Mouse (Mus musculus) embryonic facial prominence, embryonic 10.5 days (tissue): ENCODE data around the gene Il1rl2. TPM values are rescaled to one million over a fixed set of nuclear protein-coding genes. Genes with fewer than 3 reads are reported as not detected.
A peak's percentile ranks its signal among the peaks of the same experiment; 100 is the strongest.

Experiments used
- DNase-seq: peaks from one replicate; pipeline ENCODE4 v3.0.0-alpha.2; 2017; ENCODE audit warnings: low spot score
- H3K27ac ChIP-seq: fragments of 300-500 bp; sonication (generic); replicated peaks from 2 replicates; pipeline ENCODE4 v1.5.1; 2016; ENCODE audit warnings: mild to moderate bottlenecking
- H3K27me3 ChIP-seq: fragments of 300-500 bp; sonication (generic); replicated peaks from 2 replicates; pipeline ENCODE4 v1.6.1; 2016; ENCODE audit warnings: low read depth, mild to moderate bottlenecking; ENCODE audit not compliant: poor library complexity, severe bottlenecking
- H3K36me3 ChIP-seq: fragments of 300-500 bp; sonication (generic); replicated peaks from 2 replicates; pipeline ENCODE4 v1.6.1; 2016; ENCODE audit warnings: mild to moderate bottlenecking, moderate library complexity
- H3K4me1 ChIP-seq: fragments of 300-500 bp; sonication (generic); 2 replicates; pipeline ENCODE4 v1.6.1; 2016
- H3K4me3 ChIP-seq: fragments of 300-500 bp; sonication (generic); 2 replicates; pipeline ENCODE4 v1.5.1; 2016; ENCODE audit warnings: mild to moderate bottlenecking, moderate library complexity
- H3K9me3 ChIP-seq: fragments of 300-500 bp; sonication (generic); 2 replicates; pipeline ENCODE4 v1.6.1; 2016; ENCODE audit warnings: mild to moderate bottlenecking
- WGBS: fragments of 180-500 bp; shearing (Covaris S2); methylation state at CpG from one replicate; pipeline ENCODE4 v1.1.7; 2016; 5-methylcytosine and 5-hydroxymethylcytosine counted together
- polyA plus RNA-seq: library from polyadenylated mRNA; unstranded; fragments of >200 nt; fragmentation: Nextera tagmentation; extraction: Ambion mirVana; gene quantifications from 2 replicates; pipeline ENCODE4 v1.2.1, GENCODE M21; 2016

The Il1rl2 gene
- polyA plus RNA-seq, 1 experiment from 2014 or later = 2.1 TPM

DNA sequence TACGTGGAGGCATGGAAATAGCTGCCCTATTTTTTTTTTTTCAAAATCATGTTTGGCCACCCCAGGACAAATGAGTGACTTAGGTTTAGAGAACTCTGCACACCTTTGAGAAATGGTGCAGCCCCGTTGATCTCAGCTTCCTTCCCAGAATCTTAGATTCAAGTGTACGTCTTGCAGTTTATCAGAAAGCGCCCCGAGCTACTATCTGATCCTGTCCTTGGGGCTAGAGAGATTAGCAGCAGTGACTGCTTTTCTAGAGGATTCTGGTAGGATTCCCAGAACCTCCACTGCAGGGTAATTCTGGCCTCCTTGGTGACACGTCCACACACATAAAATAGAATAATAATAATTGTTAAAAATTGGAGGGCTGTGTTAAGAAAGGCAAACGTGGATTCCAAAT lies 36.6 kb downstream of the Il1rl2 start:
- Histone ChIP-seq H3K27ac (no peak overlapping the region), H3K27me3 (no peaks in the 10 kb centered on the region), H3K9me3 (no peaks in the 10 kb centered on the region), H3K4me1 (peaks cover 29% of the 10 kb centered on the region), H3K4me3 (no peak overlapping the region), H3K36me3 (no peaks in the 10 kb centered on the region)
- 78% methylated on average over 7 of the region's 7 CpGs for WGBS
- DNase-seq = no peak

GRCm38 (mm10) chr1:40361596-40361995 lies 37.2 kb downstream of the Il1rl2 start:
- H3K27me3 ChIP-seq = no peaks in the 10 kb centered on the region
- H3K9me3 ChIP-seq = no peaks in the 10 kb centered on the region
- DNase-seq = no peak
- H3K4me1 ChIP-seq = peaks cover 29% of the 10 kb centered on the region
- H3K4me3 ChIP-seq = no peak overlapping the region
- H3K27ac ChIP-seq = no peak overlapping the region
- no peaks in the 10 kb centered on the region for H3K36me3 ChIP-seq
- 58% methylated on average over 1 of the region's 1 CpGs for WGBS

DNA sequence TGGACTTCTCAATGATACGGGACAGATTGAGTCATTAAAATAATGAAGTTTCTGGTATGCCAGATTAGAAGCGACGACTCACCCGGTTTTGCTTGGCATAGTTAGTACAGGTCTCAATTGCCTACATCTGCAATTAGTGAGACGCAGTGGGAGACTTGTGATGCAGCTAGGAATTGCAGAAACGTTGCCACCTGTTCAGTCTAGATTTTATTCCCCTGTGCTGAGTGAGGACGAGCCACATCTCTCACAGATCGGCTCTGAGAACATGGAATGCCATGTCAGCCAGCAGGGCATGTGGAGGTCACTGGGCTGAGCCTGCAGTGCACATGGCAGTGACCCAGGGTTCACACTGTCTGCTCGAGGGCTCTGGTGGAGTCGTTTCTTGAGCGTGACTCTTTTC lies 38.4 kb downstream of the Il1rl2 start:
- Histone ChIP-seq H3K9me3 (no peaks in the 10 kb centered on the region), H3K27me3 (no peaks in the 10 kb centered on the region), H3K27ac (no peak overlapping the region), H3K36me3 (no peaks in the 10 kb centered on the region), H3K4me1 (peaks cover 23% of the 10 kb centered on the region), H3K4me3 (no peak overlapping the region)
- no peak for DNase-seq
- 74% methylated on average over 11 of the region's 11 CpGs for WGBS

GRCm38 (mm10) chr1:40372951-40373350 lies 48.5 kb downstream of the Il1rl2 start:
- Histone ChIP-seq H3K27me3 (no peaks in the 10 kb centered on the region), H3K27ac (no peak overlapping the region), H3K4me3 (no peak overlapping the region), H3K9me3 (no peaks in the 10 kb centered on the region), H3K36me3 (no peaks in the 10 kb centered on the region), H3K4me1 (peaks cover 15% of the 10 kb centered on the region)
- no peak for DNase-seq
- WGBS = 77% methylated on average over 3 of the region's 3 CpGs

- DNase-seq = no peak
- Histone ChIP-seq H3K4me3 (no peak overlapping the region), H3K36me3 (no peaks in the 10 kb centered on the region), H3K4me1 (peaks cover 15% of the 10 kb centered on the region), H3K27me3 (no peaks in the 10 kb centered on the region), H3K9me3 (no peaks in the 10 kb centered on the region), H3K27ac (no peak overlapping the region)
- 78% methylated on average over 4 of the region's 4 CpGs for WGBS
These were observed 50.7 kb downstream of the Il1rl2 start for GRCm38 (mm10) chr1:40375148-40375547.

- no peaks in the 10 kb centered on the region for H3K27me3 ChIP-seq
- DNase-seq = peak; percentile 30
- 62% methylated on average over 7 of the region's 7 CpGs for WGBS
These were observed 52.3 kb downstream of the Il1rl2 start for GRCm38 (mm10) chr1:40376745-40377144.

DNA sequence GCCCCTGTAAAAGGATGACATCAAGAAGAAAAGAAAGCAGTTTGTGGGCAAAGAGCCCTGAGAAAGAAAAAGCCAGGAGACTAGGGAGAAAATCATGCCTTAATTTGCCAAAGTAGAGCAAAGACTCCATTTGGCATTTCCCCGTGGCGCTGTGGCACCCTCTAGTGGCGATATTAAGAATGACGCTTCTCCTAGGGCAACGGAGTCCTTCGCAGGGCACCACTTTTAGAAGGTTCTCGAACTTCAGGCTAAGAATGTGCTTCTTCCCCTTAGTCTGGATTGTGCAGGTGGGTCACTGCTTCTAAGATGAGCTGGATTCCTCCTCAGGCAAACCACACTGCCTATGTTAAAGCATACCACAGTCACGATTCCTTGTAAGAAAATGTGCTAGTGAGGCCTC lies 54.4 kb downstream of the Il1rl2 start:
- H3K27ac ChIP-seq = no peak overlapping the region
- H3K4me1 ChIP-seq = peaks cover 15% of the 10 kb centered on the region
- no peaks in the 10 kb centered on the region for H3K36me3 ChIP-seq
- DNase-seq = peak; percentile 77
- H3K4me3 ChIP-seq = no peak overlapping the region
- H3K27me3 ChIP-seq = no peaks in the 10 kb centered on the region
- 16% methylated on average over 8 of the region's 8 CpGs for WGBS
- H3K9me3 ChIP-seq = no peaks in the 10 kb centered on the region

More at GRCm38 (mm10) chr1:40376745-40377144, 52.3 kb downstream of the Il1rl2 start:
- no peak overlapping the region for H3K27ac ChIP-seq
- H3K36me3 ChIP-seq = no peaks in the 10 kb centered on the region
- H3K4me3 ChIP-seq = no peak overlapping the region
- H3K9me3 ChIP-seq = no peaks in the 10 kb centered on the region
- peaks cover 15% of the 10 kb centered on the region for H3K4me1 ChIP-seq

- Histone ChIP-seq H3K9me3 (no peaks in the 10 kb centered on the region), H3K27me3 (no peaks in the 10 kb centered on the region), H3K27ac (no peak overlapping the region), H3K36me3 (no peaks in the 10 kb centered on the region), H3K4me1 (peaks cover 15% of the 10 kb centered on the region), H3K4me3 (no peak overlapping the region)
- peak; percentile 55 for DNase-seq
- 61% methylated on average over 6 of the region's 6 CpGs for WGBS
These were observed 55.7 kb downstream of the Il1rl2 start for GRCm38 (mm10) chr1:40380111-40380510.

GRCm38 (mm10) chr1:40380990-40381389 lies 56.6 kb downstream of the Il1rl2 start:
- peaks cover 9% of the 10 kb centered on the region for H3K4me1 ChIP-seq
- H3K4me3 ChIP-seq = no peak overlapping the region
- no peak for DNase-seq
- no peaks in the 10 kb centered on the region for H3K27me3 ChIP-seq
- H3K36me3 ChIP-seq = no peaks in the 10 kb centered on the region
- no peaks in the 10 kb centered on the region for H3K9me3 ChIP-seq
- 86% methylated on average over 11 of the region's 11 CpGs for WGBS
- no peak overlapping the region for H3K27ac ChIP-seq

DNA sequence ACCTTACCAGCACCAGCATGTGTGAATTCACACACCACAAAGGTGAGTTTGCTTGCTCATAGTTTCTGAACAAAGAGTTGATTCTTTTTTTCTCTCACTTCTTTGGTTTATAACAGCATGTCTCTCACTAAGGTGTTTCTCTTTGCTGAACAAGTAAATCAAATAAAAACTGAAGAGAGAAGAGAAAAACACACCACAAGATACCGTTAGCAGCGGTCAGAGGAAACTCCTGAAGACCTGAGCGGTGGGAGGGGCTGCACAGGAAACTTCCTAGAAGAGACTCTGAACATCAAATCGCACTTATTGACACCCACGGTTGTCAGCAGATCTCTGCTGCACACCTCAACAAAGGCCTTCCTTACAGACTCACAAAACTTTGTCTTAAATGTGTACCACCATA lies 58.4 kb downstream of the Il1rl2 start:
- H3K27me3 ChIP-seq = no peaks in the 10 kb centered on the region
- 87% methylated on average over 5 of the region's 5 CpGs for WGBS
- H3K36me3 ChIP-seq = no peaks in the 10 kb centered on the region
- no peaks in the 10 kb centered on the region for H3K4me1 ChIP-seq
- no peak overlapping the region for H3K4me3 ChIP-seq
- H3K27ac ChIP-seq = no peak overlapping the region
- DNase-seq = no peak
- no peaks in the 10 kb centered on the region for H3K9me3 ChIP-seq

- no peaks in the 10 kb centered on the region for H3K4me1 ChIP-seq
- H3K9me3 ChIP-seq = no peaks in the 10 kb centered on the region
- H3K27me3 ChIP-seq = no peaks in the 10 kb centered on the region
- no peak overlapping the region for H3K4me3 ChIP-seq
- H3K27ac ChIP-seq = no peak overlapping the region
- H3K36me3 ChIP-seq = no peaks in the 10 kb centered on the region
- no peak for DNase-seq
- WGBS = 92% methylated on average over 8 of the region's 8 CpGs
These were observed 60.6 kb downstream of the Il1rl2 start for GRCm38 (mm10) chr1:40384931-40385545.

- WGBS = 92% methylated on average over 3 of the region's 3 CpGs
- no peak overlapping the region for H3K4me3 ChIP-seq
- no peak overlapping the region for H3K27ac ChIP-seq
- H3K9me3 ChIP-seq = no peaks in the 10 kb centered on the region
- no peak for DNase-seq
- no peaks in the 10 kb centered on the region for H3K4me1 ChIP-seq
- no peaks in the 10 kb centered on the region for H3K36me3 ChIP-seq
- H3K27me3 ChIP-seq = no peaks in the 10 kb centered on the region
These were observed 67.0 kb downstream of the Il1rl2 start for GRCm38 (mm10) chr1:40391374-40391773.

DNA sequence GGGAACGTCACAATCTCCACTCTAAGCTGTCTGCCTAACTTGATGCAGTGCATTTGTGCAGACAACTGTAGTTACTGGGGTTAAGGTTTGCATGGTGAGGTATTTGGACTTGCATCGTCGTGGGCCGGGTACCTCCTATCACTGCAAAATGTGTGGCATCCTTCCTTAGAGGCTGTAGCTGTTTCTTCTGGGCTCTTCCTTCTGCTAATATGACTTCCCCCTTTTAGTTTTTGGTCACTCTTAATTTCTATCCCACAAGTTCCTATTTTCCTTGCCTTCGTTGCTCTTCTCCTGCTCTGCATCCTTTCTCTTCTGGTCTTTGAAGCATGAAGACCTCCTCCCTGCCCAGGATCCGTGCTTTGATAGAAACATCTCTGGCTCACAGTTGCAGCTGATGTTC lies 68.1 kb downstream of the Il1rl2 start:
- WGBS = 86% methylated on average over 6 of the region's 6 CpGs
- DNase-seq = no peak

More for the DNA sequence above, 68.1 kb downstream of the Il1rl2 start:
- Histone ChIP-seq H3K9me3 (no peaks in the 10 kb centered on the region), H3K4me3 (no peak overlapping the region), H3K27me3 (no peaks in the 10 kb centered on the region), H3K27ac (no peak overlapping the region), H3K36me3 (no peaks in the 10 kb centered on the region), H3K4me1 (no peaks in the 10 kb centered on the region)
